Mouse (Mus musculus): ENCODE results near the gene Ctnnd2. TPM values are rescaled to one million over a fixed set of nuclear protein-coding genes. Genes with fewer than 3 reads are reported as not detected.

Ctnnd2 gene
- polyA plus RNA-seq, 1 experiment from 2014 or later = 0.91 TPM

- H3K36me3 ChIP-seq = no peaks in the 10 kb centered on the region
- no peak overlapping the region for H3K4me2 ChIP-seq
- H3K9me3 ChIP-seq = no peaks in the 10 kb centered on the region
- no peak overlapping the region for H3K4me3 ChIP-seq
- 74% methylated on average over 2 of the region's 2 CpGs for WGBS
- H3K27me3 ChIP-seq (replicated peaks) = no peaks in the 10 kb centered on the region
- no peak for ATAC-seq (ENCODE audit: extremely low read depth, insufficient number of reproducible peaks, low FRiP score, low TSS enrichment)
- H3K9ac ChIP-seq = no peak overlapping the region
- no peak overlapping the region for H3K27ac ChIP-seq (replicated peaks)
- H3K4me1 ChIP-seq = peaks cover 13% of the 10 kb centered on the region
Observed at GRCm38 (mm10) chr15:30462804-30463423, 290.5 kb downstream of the Ctnnd2 start.

DNA sequence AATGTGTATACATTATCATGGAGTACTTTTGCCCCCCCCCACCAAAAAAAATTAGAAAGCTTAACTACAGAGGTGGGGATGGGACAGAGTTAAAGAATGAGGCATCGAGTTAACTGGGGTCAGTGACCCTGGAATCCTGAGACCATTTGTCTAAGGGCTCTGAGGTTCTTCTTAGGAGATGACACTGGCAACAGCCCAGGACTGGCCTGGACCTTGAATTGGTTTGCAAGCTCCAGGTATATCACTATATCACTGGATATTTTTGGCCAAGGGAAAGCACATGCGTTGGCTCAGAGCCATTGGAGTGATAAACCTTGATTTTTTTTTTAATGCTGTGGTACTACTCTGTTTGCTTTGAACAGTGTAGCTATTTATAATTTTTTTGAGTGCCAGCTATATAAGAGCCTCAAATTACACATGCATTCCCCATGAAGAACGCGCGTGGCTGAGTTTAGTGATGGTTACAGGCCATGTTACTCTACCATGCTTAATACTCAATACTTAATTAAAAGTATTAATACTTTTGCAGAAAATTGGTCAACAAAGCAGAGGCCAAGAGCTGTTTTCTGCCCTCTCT lies 291.2 kb downstream of the Ctnnd2 start:
- no peak overlapping the region for H3K9ac ChIP-seq
- H3K4me1 ChIP-seq = peaks cover 13% of the 10 kb centered on the region
- no peaks in the 10 kb centered on the region for H3K27me3 ChIP-seq (replicated peaks)
- no peak; the same call in 1 of the 2 replicates for ATAC-seq (ENCODE audit: extremely low read depth, insufficient number of reproducible peaks, low FRiP score, low TSS enrichment)
- no peak overlapping the region for H3K4me2 ChIP-seq
- no peak overlapping the region for H3K27ac ChIP-seq (replicated peaks)
- no peak overlapping the region for H3K4me3 ChIP-seq
- no peaks in the 10 kb centered on the region for H3K9me3 ChIP-seq
- 45% methylated on average over 5 of the region's 5 CpGs for WGBS
- no peaks in the 10 kb centered on the region for H3K36me3 ChIP-seq

GRCm38 (mm10) chr15:30466950-30467543 lies 294.7 kb downstream of the Ctnnd2 start:
- H3K27ac ChIP-seq (replicated peaks) = no peak overlapping the region
- H3K27me3 ChIP-seq (replicated peaks) = no peaks in the 10 kb centered on the region
- peaks cover 17% of the 10 kb centered on the region for H3K4me1 ChIP-seq
- no peak overlapping the region for H3K4me2 ChIP-seq
- WGBS = 75% methylated on average over 13 of the region's 13 CpGs
- no peak for ATAC-seq (ENCODE audit: extremely low read depth, insufficient number of reproducible peaks, low FRiP score, low TSS enrichment)
- H3K9me3 ChIP-seq = no peaks in the 10 kb centered on the region
- H3K36me3 ChIP-seq = no peaks in the 10 kb centered on the region
- H3K4me3 ChIP-seq = no peak overlapping the region
- no peak overlapping the region for H3K9ac ChIP-seq

- H3K4me3 ChIP-seq = no peak overlapping the region
- no peak overlapping the region for H3K4me2 ChIP-seq
- no peak overlapping the region for H3K27ac ChIP-seq (replicated peaks)
- no peak for ATAC-seq (ENCODE audit: extremely low read depth, insufficient number of reproducible peaks, low FRiP score, low TSS enrichment)
- H3K4me1 ChIP-seq = peaks cover 9% of the 10 kb centered on the region
- H3K9me3 ChIP-seq = no peaks in the 10 kb centered on the region
- no peak overlapping the region for H3K9ac ChIP-seq
- no peaks in the 10 kb centered on the region for H3K27me3 ChIP-seq (replicated peaks)
- H3K36me3 ChIP-seq = no peaks in the 10 kb centered on the region
- 62% methylated on average over 3 of the region's 3 CpGs for WGBS
Observed at GRCm38 (mm10) chr15:30468773-30469172, 296.4 kb downstream of the Ctnnd2 start.

DNA sequence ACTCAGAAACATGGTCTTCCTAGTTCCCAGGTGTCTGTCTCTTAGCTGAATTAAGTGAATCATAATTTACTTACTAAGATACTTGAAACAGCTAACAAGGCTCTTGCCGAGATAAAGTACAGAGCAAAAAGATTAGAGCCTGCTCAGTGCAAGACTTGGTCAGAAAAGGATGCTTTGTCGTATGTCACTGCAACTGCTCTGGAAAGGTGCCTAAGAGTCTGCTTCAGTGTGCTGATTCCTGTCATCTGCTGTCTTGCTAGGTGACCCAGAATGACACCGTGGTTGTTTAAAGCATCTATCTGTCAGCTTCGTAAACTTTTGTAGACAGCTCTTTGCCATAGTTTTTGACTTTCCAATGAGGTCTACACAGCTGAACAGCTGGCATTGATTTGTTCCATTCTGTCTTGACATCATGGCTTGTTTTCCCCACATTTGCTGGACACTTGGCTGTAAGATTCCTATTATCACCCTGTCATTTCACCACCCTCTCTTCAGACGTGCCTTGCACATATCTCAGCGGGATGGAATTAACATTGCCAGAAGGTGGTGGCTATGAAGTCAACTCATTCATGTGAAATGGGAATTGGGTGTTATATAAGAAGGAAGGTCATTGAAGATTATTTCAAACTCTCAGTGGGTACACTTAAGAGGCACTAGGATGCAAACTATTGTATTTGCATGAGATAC lies 299.0 kb downstream of the Ctnnd2 start:
- no peak overlapping the region for H3K4me2 ChIP-seq
- H3K4me3 ChIP-seq = no peak overlapping the region
- H3K4me1 ChIP-seq = 0 out of 2 replicates have a peak, but pooled peaks cover 4% of the 10 kb centered on the region
- no peaks in the 10 kb centered on the region for H3K9me3 ChIP-seq
- H3K27ac ChIP-seq (replicated peaks) = no peak overlapping the region
- ATAC-seq (ENCODE audit: extremely low read depth, insufficient number of reproducible peaks, low FRiP score, low TSS enrichment) = no peak
- H3K27me3 ChIP-seq (replicated peaks) = no peaks in the 10 kb centered on the region
- 31% methylated on average over 6 of the region's 6 CpGs for WGBS
- H3K9ac ChIP-seq = no peak overlapping the region
- H3K36me3 ChIP-seq = no peaks in the 10 kb centered on the region

GRCm38 (mm10) chr15:30480676-30481075 lies 308.3 kb downstream of the Ctnnd2 start:
- no peak overlapping the region for H3K4me2 ChIP-seq
- H3K27ac ChIP-seq (replicated peaks) = no peak overlapping the region
- no peaks in the 10 kb centered on the region for H3K4me1 ChIP-seq
- H3K9ac ChIP-seq = no peak overlapping the region
- WGBS = 62% methylated on average over 15 of the region's 15 CpGs
- H3K36me3 ChIP-seq = no peaks in the 10 kb centered on the region
- ATAC-seq (ENCODE audit: extremely low read depth, insufficient number of reproducible peaks, low FRiP score, low TSS enrichment) = no peak
- no peaks in the 10 kb centered on the region for H3K27me3 ChIP-seq (replicated peaks)
- no peak overlapping the region for H3K4me3 ChIP-seq
- H3K9me3 ChIP-seq = no peaks in the 10 kb centered on the region

GRCm38 (mm10) chr15:30506476-30506875 lies 334.1 kb downstream of the Ctnnd2 start:
- WGBS = 63% methylated on average over 5 of the region's 5 CpGs

GRCm38 (mm10) chr15:30512467-30512866 lies 340.1 kb downstream of the Ctnnd2 start:
- no peaks in the 10 kb centered on the region for H3K9me3 ChIP-seq
- no peak overlapping the region for H3K9ac ChIP-seq
- H3K4me3 ChIP-seq = no peak overlapping the region
- no peaks in the 10 kb centered on the region for H3K27me3 ChIP-seq (replicated peaks)
- 77% methylated on average over 3 of the region's 3 CpGs for WGBS
- ATAC-seq (ENCODE audit: extremely low read depth, insufficient number of reproducible peaks, low FRiP score, low TSS enrichment) = no peak
- no peak overlapping the region for H3K4me2 ChIP-seq
- H3K36me3 ChIP-seq = no peaks in the 10 kb centered on the region
- peaks cover 8% of the 10 kb centered on the region for H3K4me1 ChIP-seq
- no peak overlapping the region for H3K27ac ChIP-seq (replicated peaks)

More at GRCm38 (mm10) chr15:30506476-30506875, 334.1 kb downstream of the Ctnnd2 start:
- Histone ChIP-seq H3K9me3 (no peaks in the 10 kb centered on the region), H3K4me2 (no peak overlapping the region), H3K27ac (replicated peaks) (no peak overlapping the region), H3K4me3 (no peak overlapping the region), H3K4me1 (no peaks in the 10 kb centered on the region), H3K36me3 (no peaks in the 10 kb centered on the region), H3K9ac (no peak overlapping the region), H3K27me3 (replicated peaks) (no peaks in the 10 kb centered on the region)
- ATAC-seq (ENCODE audit: extremely low read depth, insufficient number of reproducible peaks, low FRiP score, low TSS enrichment) = no peak

GRCm38 (mm10) chr15:30513122-30513521 lies 340.7 kb downstream of the Ctnnd2 start:
- Histone ChIP-seq H3K9me3 (no peaks in the 10 kb centered on the region), H3K4me1 (peaks cover 8% of the 10 kb centered on the region), H3K9ac (no peak overlapping the region), H3K36me3 (no peaks in the 10 kb centered on the region), H3K27ac (replicated peaks) (no peak overlapping the region), H3K27me3 (replicated peaks) (no peaks in the 10 kb centered on the region), H3K4me3 (no peak overlapping the region), H3K4me2 (no peak overlapping the region)
- no peak for ATAC-seq (ENCODE audit: extremely low read depth, insufficient number of reproducible peaks, low FRiP score, low TSS enrichment)

GRCm38 (mm10) chr15:30515425-30515824 lies 343.0 kb downstream of the Ctnnd2 start:
- Histone ChIP-seq H3K4me2 (no peak overlapping the region), H3K4me1 (peaks cover 8% of the 10 kb centered on the region), H3K9me3 (no peaks in the 10 kb centered on the region), H3K4me3 (no peak overlapping the region), H3K27ac (replicated peaks) (no peak overlapping the region), H3K27me3 (replicated peaks) (no peaks in the 10 kb centered on the region), H3K36me3 (no peaks in the 10 kb centered on the region), H3K9ac (no peak overlapping the region)
- WGBS = 30% methylated on average over 4 of the region's 4 CpGs
- ATAC-seq (ENCODE audit: extremely low read depth, insufficient number of reproducible peaks, low FRiP score, low TSS enrichment) = no peak

DNA sequence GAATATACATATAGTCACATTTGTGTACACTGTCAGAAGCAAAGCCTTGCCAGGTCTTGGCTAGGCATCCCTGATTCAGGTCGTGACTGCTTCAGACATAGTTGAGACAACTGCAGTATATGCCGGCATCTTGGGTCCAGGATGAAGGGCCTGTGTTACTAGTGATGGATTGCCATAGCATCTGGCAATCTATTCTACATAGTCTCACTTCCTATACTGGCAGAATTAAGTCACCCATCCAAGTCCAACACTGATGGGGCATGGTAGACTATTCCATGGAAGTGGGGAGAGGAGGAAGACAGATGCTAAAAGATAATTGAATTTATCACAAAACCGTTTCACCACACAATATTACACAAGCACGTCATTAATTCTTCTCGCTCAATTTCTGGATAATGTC lies 369.1 kb downstream of the Ctnnd2 start:
- no peaks in the 10 kb centered on the region for H3K27me3 ChIP-seq (replicated peaks)

More for the DNA sequence above, 369.1 kb downstream of the Ctnnd2 start:
- no peaks in the 10 kb centered on the region for H3K9me3 ChIP-seq
- no peaks in the 10 kb centered on the region for H3K36me3 ChIP-seq
- 80% methylated on average over 5 of the region's 5 CpGs for WGBS
- H3K4me2 ChIP-seq = no peak overlapping the region
- no peak overlapping the region for H3K9ac ChIP-seq
- no peak overlapping the region for H3K27ac ChIP-seq (replicated peaks)
- no peak overlapping the region for H3K4me3 ChIP-seq
- no peak for ATAC-seq (ENCODE audit: extremely low read depth, insufficient number of reproducible peaks, low FRiP score, low TSS enrichment)
- H3K4me1 ChIP-seq = no peaks in the 10 kb centered on the region
